Mouse (Mus musculus) layer of hippocampus, adult 6 months (tissue): ENCODE data around the gene Kdm4b. TPM values are rescaled to one million over a fixed set of nuclear protein-coding genes. Genes with fewer than 3 reads are reported as not detected.

ENCODE experiments used
- long read RNA-seq, 2 experiments: library from polyadenylated mRNA; unstranded; transcript quantifications; one replicate each; pipeline ENCODE4 v2.0.0; 2019 to 2020
- microRNA-seq: library from miRNA; unstranded; fragments of <30 nt; microRNA quantifications from one replicate; pipeline ENCODE4 v1.2.0, GENCODE M21; 2020
- polyA plus RNA-seq: library from polyadenylated mRNA; unstranded; fragments of <200 nt; fragmentation: Nextera tagmentation; gene quantifications from 2 replicates; pipeline ENCODE4 v1.2.3, GENCODE M21; 2021

The Kdm4b gene
- 25.3 and 26.4 TPM in 2 replicates for polyA plus RNA-seq
- long read RNA-seq, experiment 1, full-length matches to known transcripts = 6 of 45 reads
- long read RNA-seq, experiment 1, partial matches to known transcripts = 22 of 45 reads
- long read RNA-seq, experiment 1, other reads (novel, unspliced or antisense) = 17 of 45 reads
- long read RNA-seq, experiment 2, full-length matches to known transcripts = 55 of 319 reads
- long read RNA-seq, experiment 2, partial matches to known transcripts = 81 of 319 reads
- long read RNA-seq, experiment 2, other reads (novel, unspliced or antisense) = 183 of 319 reads

GRCm38 (mm10) chr17:56325450-56326152 lies at the start of gene Kdm4b:
TSS of gene Kdm4b (plus strand) at chr17:56326062.

GRCm38 (mm10) chr17:56276643-56277566 lies 49.0 kb upstream of the Kdm4b start, which contains the start of gene Ticam1:
TSS of gene Ticam1 (minus strand) at chr17:56276786.

GRCm38 (mm10) chr17:56292531-56293222 lies 33.2 kb upstream of the Kdm4b start, which contains the start of gene Plin3:
TSS of gene Plin3 (minus strand) at chr17:56292873.

GRCm38 (mm10) chr17:56300186-56300585 lies 25.7 kb upstream of the Kdm4b start, which contains the start of gene Arrdc5:
TSS of gene Arrdc5 (minus strand) at chr17:56300286.

GRCm38 (mm10) chr17:56303160-56303846 lies 22.6 kb upstream of the Kdm4b start, which contains the start of gene Uhrf1:
TSS of gene Uhrf1 (plus strand) at chr17:56303321.

Small RNA genes lying within 50 kb of the gene (microRNA-seq; reads per million reads assigned to microRNA genes)
- gene Mir6977 = 0.86 reads per million

Other genes starting within 250 kb of the Kdm4b start
- gene Hdgfl2, start 246.4 kb upstream of the Kdm4b start, polyA plus RNA-seq = 73.1 and 79.1 TPM in 2 replicates
- 0.13 and 0.18 TPM in 2 replicates for gene Plin4, start 216.3 kb upstream of the Kdm4b start, polyA plus RNA-seq
- 2.0 and 2.2 TPM in 2 replicates for gene Plin5, start 208.5 kb upstream of the Kdm4b start, polyA plus RNA-seq
- 1.5 and 1.8 TPM in 2 replicates for gene Lrg1, start 204.1 kb upstream of the Kdm4b start, polyA plus RNA-seq
- gene Sema6b, start 185.7 kb upstream of the Kdm4b start, polyA plus RNA-seq = 3.9 and 4.9 TPM in 2 replicates
- 7.2 and 9.1 TPM in 2 replicates for gene Tnfaip8l1, start 163.6 kb upstream of the Kdm4b start, polyA plus RNA-seq
- 83.8 and 89.4 TPM in 2 replicates for gene Mydgf, start 142.1 kb upstream of the Kdm4b start, polyA plus RNA-seq
- 17.7 and 19.1 TPM in 2 replicates for gene Dpp9, start 107.2 kb upstream of the Kdm4b start, polyA plus RNA-seq
- 9.4 and 10.9 TPM in 2 replicates for gene Fem1a, start 69.3 kb upstream of the Kdm4b start, polyA plus RNA-seq
- 2.2 and 2.6 TPM in 2 replicates for gene Ticam1, start 49.3 kb upstream of the Kdm4b start, polyA plus RNA-seq
- gene Plin3, start 33.2 kb upstream of the Kdm4b start, polyA plus RNA-seq = 6.1 and 9.9 TPM in 2 replicates
- gene Arrdc5, start 25.8 kb upstream of the Kdm4b start, polyA plus RNA-seq = not detected in 2 replicates
- gene Uhrf1, start 22.7 kb upstream of the Kdm4b start, polyA plus RNA-seq = 0.15 and 0.48 TPM in 2 replicates
- gene Ptprs, start 150.4 kb downstream of the Kdm4b start, polyA plus RNA-seq = 187 and 245 TPM in 2 replicates
- not detected in 2 replicates for gene Znrf4, start 186.4 kb downstream of the Kdm4b start, polyA plus RNA-seq
- gene Gm20219, start 228.3 kb downstream of the Kdm4b start, polyA plus RNA-seq = not detected in 2 replicates